Mouse (Mus musculus): ENCODE results near the gene Rnaseh2a.
A peak's percentile ranks its signal among the peaks of the same experiment; 100 is the strongest.

DNA sequence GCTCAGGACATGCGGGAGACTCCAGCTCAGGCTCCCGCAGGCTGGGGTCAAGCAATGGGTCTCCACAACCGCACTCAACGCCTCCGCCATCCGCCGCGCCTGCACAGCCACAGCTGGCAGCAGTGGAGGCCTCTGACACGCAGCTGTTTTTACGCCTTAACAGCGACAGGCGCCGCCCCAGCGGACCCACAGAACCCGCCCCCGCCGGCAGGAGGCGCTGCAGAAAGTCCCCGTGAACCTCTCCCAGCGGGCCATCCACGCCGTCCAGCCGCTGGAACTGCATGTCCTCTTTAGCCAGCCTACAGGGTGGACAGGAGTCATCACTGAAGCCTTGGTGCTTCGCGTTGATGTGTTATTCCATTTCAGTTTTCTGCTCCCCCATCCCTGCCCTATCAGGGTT lies 38.1 kb upstream of the Rnaseh2a start:
- peak; percentile 68 for TF ChIP-seq CTCF (IDR thresholded peaks at IDR 0.05; ENCODE audit: low read depth)
- no peak for TF ChIP-seq EP300 (optimal IDR thresholded peaks at IDR 0.05)
